Mouse (Mus musculus): ENCODE data around the gene Pepd. TPM values are rescaled to one million over a fixed set of nuclear protein-coding genes. Genes with fewer than 3 reads are reported as not detected.

Pepd gene
- polyA plus RNA-seq, 1 experiment from 2014 or later: 56.0 TPM

DNA sequence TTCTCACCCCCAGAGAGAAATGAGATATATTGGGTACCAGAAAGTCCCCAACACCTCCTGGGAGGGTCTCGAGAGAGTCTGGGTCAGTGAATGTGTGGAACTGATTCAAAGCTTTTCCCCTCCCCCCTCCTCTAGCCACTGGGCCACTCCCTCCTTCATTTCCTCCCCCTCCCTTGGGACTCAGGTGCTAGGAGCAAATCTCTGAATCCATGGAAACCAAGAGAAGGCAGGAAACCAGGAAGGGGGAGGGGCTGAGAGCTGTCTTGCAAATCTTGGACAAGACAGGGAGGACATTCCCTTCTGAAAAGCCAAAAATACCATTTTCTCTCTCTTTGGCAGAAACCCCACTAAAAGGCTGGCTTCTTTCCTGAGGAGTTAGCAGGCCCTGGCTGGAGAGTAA, 15.1 kb upstream of the Pepd start:
- no peak for ATAC-seq (ENCODE audit: low read depth)
- 6% methylated on average over 1 of the region's 1 CpGs for WGBS (ENCODE audit: insufficient replicate concordance)
- no peak overlapping the region for H3K4me3 ChIP-seq (ENCODE audit: low read depth, low read length)
- H3K27me3 ChIP-seq (ENCODE audit: control insufficient read depth, insufficient read depth, low read depth, low read length): no peaks in the 10 kb centered on the region
- no peaks in the 10 kb centered on the region for H3K4me1 ChIP-seq (ENCODE audit: control insufficient read depth, low read depth, low read length)
- H3K4me2 ChIP-seq (ENCODE audit: low read depth, low read length): no peak overlapping the region
- H3K9me3 ChIP-seq (replicated peaks; ENCODE audit: control insufficient read depth, low read length): no peaks in the 10 kb centered on the region
- H3K9ac ChIP-seq (ENCODE audit: low read depth, low read length): no peak overlapping the region
- no peaks in the 10 kb centered on the region for H3K36me3 ChIP-seq (ENCODE audit: control insufficient read depth, insufficient read depth)
- no peak overlapping the region for H3K27ac ChIP-seq (ENCODE audit: low read length)

DNA sequence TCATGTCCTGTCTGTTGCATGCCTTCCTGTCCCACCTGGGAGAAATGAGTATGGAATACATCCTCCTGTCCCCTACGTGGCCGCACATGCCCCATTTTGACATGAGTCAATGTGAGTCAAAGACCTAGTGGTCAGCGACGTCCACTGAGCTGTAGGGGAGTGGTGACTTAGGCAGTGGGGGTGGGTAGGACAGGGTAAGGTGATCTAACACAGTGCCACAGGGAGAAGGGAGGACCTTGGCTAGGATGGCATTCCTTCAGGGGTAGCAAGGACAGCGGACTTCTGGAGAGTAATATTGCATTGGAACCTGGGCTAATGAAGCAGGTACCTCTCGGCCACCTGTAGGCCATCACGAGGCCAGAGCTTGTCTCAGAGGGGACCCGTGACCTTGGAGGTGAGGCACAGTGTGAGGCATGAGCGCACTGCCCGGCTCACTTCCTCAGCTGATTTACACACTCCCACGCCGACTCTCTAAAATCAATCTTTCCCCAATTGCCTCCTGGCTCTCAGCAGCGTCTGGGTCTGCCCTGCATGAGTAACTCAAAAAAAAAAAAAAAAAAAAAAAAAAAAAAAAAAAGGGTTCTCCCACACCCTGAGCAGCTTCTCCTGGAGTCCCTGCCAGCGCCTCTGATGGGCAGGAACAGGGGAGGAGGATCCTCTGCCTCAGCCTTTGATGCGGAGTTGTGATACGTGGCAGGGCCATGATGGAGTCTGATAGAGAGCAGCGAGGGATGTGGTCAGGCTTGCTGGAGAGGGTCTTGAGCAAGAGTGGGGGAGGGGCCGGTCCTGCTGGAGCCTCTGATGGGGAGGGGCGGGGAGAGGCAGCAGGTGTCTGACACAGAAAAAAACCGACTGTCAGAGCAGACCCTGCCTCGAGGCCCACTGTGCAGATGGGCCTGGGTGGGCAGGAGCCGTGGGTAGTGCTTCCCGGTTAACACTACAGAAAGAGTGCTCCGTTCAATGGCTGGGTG, 1.8 kb upstream of the Pepd start:
- Histone ChIP-seq H3K4me1 (ENCODE audit: control insufficient read depth, low read depth, low read length) (peaks cover 11% of the 10 kb centered on the region), H3K27me3 (ENCODE audit: control insufficient read depth, insufficient read depth, low read depth, low read length) (no peaks in the 10 kb centered on the region), H3K9ac (ENCODE audit: low read depth, low read length) (no peak overlapping the region), H3K9me3 (replicated peaks; ENCODE audit: control insufficient read depth, low read length) (no peaks in the 10 kb centered on the region), H3K27ac (ENCODE audit: low read length) (no peak overlapping the region), H3K4me2 (ENCODE audit: low read depth, low read length) (no peak overlapping the region), H3K4me3 (ENCODE audit: low read depth, low read length) (no peak overlapping the region), H3K36me3 (ENCODE audit: control insufficient read depth, insufficient read depth) (no peaks in the 10 kb centered on the region)
- no peak for ATAC-seq (ENCODE audit: low read depth)
- WGBS (ENCODE audit: insufficient replicate concordance): 24% methylated on average over 24 of the region's 24 CpGs

DNA sequence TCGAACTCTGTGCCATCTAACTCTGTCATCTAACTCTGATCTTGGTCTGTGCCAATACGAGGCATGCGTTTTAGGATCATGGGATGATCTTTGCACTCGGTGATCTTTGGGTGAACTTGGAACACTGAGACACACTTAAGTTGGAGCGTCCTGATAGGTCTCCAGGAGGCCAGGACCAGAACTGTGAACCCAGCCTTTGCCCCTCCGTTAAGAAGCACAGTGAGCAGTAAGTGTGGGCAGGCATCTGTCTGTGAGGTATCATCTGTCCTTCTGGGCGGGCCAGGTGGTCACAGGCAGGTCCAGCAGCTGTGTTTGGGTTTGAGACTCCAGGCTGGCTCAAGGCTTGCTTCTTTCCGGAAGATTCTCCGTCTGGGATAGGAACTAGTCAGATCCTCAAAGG, 1.8 kb downstream of the Pepd start:
- Histone ChIP-seq H3K27me3 (ENCODE audit: control insufficient read depth, insufficient read depth, low read depth, low read length) (no peaks in the 10 kb centered on the region), H3K27ac (ENCODE audit: low read length) (no peak overlapping the region), H3K4me2 (ENCODE audit: low read depth, low read length) (no peak overlapping the region), H3K9me3 (replicated peaks; ENCODE audit: control insufficient read depth, low read length) (no peaks in the 10 kb centered on the region), H3K9ac (ENCODE audit: low read depth, low read length) (no peak overlapping the region), H3K4me1 (ENCODE audit: control insufficient read depth, low read depth, low read length) (peaks cover 19% of the 10 kb centered on the region), H3K4me3 (ENCODE audit: low read depth, low read length) (no peak overlapping the region), H3K36me3 (ENCODE audit: control insufficient read depth, insufficient read depth) (no peaks in the 10 kb centered on the region)
- no peak for ATAC-seq (ENCODE audit: low read depth)
- WGBS (ENCODE audit: insufficient replicate concordance): 79% methylated on average over 9 of the region's 9 CpGs

DNA sequence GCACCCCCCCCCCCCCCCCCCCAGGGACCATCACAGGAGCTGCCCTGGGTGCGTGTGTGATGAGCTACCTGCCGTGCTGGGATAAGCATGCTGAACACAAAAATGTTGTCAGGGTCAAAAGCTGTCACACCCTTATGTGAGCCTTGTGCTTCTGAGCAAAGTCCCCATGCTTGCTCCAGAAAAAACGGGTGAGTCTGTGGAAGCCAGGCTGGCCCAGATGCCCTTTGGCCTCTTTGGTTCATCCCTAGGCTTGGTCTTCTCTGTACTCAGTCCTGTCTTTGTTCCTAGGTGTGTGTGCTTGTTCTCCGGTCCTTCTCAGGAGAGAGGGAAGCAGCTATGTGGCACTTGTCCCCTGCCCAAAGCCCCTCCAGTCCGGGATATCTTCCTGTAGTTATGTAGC, 3.4 kb downstream of the Pepd start:
- no peaks in the 10 kb centered on the region for H3K9me3 ChIP-seq (replicated peaks; ENCODE audit: control insufficient read depth, low read length)
- no peak for ATAC-seq (ENCODE audit: low read depth)
- no peaks in the 10 kb centered on the region for H3K36me3 ChIP-seq (ENCODE audit: control insufficient read depth, insufficient read depth)
- H3K4me1 ChIP-seq (ENCODE audit: control insufficient read depth, low read depth, low read length): peaks cover 19% of the 10 kb centered on the region
- no peak overlapping the region for H3K9ac ChIP-seq (ENCODE audit: low read depth, low read length)
- H3K27ac ChIP-seq (ENCODE audit: low read length): no peak overlapping the region
- 70% methylated on average over 5 of the region's 5 CpGs for WGBS (ENCODE audit: insufficient replicate concordance)
- H3K4me3 ChIP-seq (ENCODE audit: low read depth, low read length): no peak overlapping the region
- H3K27me3 ChIP-seq (ENCODE audit: control insufficient read depth, insufficient read depth, low read depth, low read length): no peaks in the 10 kb centered on the region
- H3K4me2 ChIP-seq (ENCODE audit: low read depth, low read length): no peak overlapping the region

DNA sequence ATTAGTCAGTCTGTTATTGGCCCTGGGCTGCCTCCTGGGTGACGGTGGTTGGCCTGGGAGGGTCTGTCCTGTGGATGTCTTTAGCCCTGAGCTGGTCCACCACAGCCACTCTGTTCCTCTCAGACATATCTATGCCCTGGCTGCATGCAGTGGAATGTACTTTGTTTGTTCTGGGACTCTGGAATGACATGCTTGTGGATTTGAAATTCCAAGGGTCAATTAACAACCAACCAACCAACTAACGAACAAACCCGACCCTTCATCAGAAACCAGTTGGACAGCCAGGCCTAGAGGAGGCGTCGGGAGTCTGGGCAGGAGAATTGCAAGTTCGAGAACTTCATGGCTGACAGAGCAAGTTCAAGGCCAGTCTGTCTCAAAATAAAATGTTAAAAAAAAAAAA, 5.4 kb downstream of the Pepd start:
- Histone ChIP-seq H3K36me3 (ENCODE audit: control insufficient read depth, insufficient read depth) (no peaks in the 10 kb centered on the region), H3K4me3 (ENCODE audit: low read depth, low read length) (no peak overlapping the region), H3K27ac (ENCODE audit: low read length) (no peak overlapping the region), H3K9ac (ENCODE audit: low read depth, low read length) (no peak overlapping the region), H3K27me3 (ENCODE audit: control insufficient read depth, insufficient read depth, low read depth, low read length) (no peaks in the 10 kb centered on the region), H3K4me2 (ENCODE audit: low read depth, low read length) (no peak overlapping the region), H3K4me1 (ENCODE audit: control insufficient read depth, low read depth, low read length) (peaks cover 15% of the 10 kb centered on the region), H3K9me3 (replicated peaks; ENCODE audit: control insufficient read depth, low read length) (no peaks in the 10 kb centered on the region)
- WGBS (ENCODE audit: insufficient replicate concordance): 62% methylated on average over 6 of the region's 6 CpGs
- ATAC-seq (ENCODE audit: low read depth): peak; percentile 17; the same call in 1 of the 2 replicates

DNA sequence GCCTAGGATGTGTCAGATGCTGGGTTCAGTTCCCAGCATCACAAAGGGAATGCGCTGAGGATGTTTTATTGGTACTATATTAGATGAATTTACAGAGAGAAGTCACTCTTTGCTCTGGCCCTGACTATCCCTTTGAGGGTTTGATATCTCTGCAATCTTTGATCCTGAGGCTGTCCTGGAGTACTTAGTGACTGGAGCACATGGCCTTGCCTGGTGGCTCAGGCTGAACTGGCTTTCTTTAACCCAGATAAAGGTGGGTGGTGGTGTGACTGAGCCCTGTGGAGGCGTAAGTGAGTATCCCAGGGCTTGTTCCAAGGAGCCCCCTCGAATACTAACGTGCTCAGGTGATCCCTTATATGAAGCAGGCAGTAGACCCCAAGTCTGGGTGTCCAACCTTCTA, 5.8 kb downstream of the Pepd start:
- WGBS (ENCODE audit: insufficient replicate concordance): 75% methylated on average over 4 of the region's 4 CpGs
- no peaks in the 10 kb centered on the region for H3K27me3 ChIP-seq (ENCODE audit: control insufficient read depth, insufficient read depth, low read depth, low read length)
- H3K4me2 ChIP-seq (ENCODE audit: low read depth, low read length): no peak overlapping the region
- no peak overlapping the region for H3K27ac ChIP-seq (ENCODE audit: low read length)
- H3K9me3 ChIP-seq (replicated peaks; ENCODE audit: control insufficient read depth, low read length): no peaks in the 10 kb centered on the region
- H3K36me3 ChIP-seq (ENCODE audit: control insufficient read depth, insufficient read depth): no peaks in the 10 kb centered on the region
- H3K9ac ChIP-seq (ENCODE audit: low read depth, low read length): no peak overlapping the region
- no peak overlapping the region for H3K4me3 ChIP-seq (ENCODE audit: low read depth, low read length)
- peaks cover 11% of the 10 kb centered on the region for H3K4me1 ChIP-seq (ENCODE audit: control insufficient read depth, low read depth, low read length)
- no peak for ATAC-seq (ENCODE audit: low read depth)

DNA sequence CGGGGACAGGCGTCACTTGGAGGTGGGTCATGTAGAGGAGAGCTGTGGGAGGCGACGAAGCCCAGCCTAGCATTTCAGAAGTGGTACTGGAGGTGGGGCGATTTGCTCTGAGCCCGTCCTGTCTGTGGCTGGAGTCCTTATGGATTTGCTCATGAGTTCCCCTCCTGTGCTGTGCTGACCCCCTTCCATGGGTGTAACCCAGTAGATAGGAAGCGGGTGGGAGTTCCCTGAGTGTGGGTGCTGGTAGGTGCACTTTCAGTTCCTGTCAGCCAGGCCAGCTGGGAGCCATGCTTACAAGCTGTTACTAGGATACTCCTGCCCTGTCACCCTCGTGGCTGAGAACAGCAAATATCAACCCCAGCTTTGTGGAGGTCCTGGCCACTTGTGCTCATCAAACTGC, 6.2 kb downstream of the Pepd start:
- 61% methylated on average over 8 of the region's 8 CpGs for WGBS (ENCODE audit: insufficient replicate concordance)
- no peaks in the 10 kb centered on the region for H3K9me3 ChIP-seq (replicated peaks; ENCODE audit: control insufficient read depth, low read length)
- no peak overlapping the region for H3K4me3 ChIP-seq (ENCODE audit: low read depth, low read length)
- H3K27ac ChIP-seq (ENCODE audit: low read length): no peak overlapping the region
- peak; percentile 20; the same call in 1 of the 2 replicates for ATAC-seq (ENCODE audit: low read depth)
- no peaks in the 10 kb centered on the region for H3K27me3 ChIP-seq (ENCODE audit: control insufficient read depth, insufficient read depth, low read depth, low read length)
- no peak overlapping the region for H3K4me2 ChIP-seq (ENCODE audit: low read depth, low read length)
- no peaks in the 10 kb centered on the region for H3K36me3 ChIP-seq (ENCODE audit: control insufficient read depth, insufficient read depth)
- no peak overlapping the region for H3K9ac ChIP-seq (ENCODE audit: low read depth, low read length)
- peaks cover 8% of the 10 kb centered on the region; the same call in 1 of the 2 replicates for H3K4me1 ChIP-seq (ENCODE audit: control insufficient read depth, low read depth, low read length)

DNA sequence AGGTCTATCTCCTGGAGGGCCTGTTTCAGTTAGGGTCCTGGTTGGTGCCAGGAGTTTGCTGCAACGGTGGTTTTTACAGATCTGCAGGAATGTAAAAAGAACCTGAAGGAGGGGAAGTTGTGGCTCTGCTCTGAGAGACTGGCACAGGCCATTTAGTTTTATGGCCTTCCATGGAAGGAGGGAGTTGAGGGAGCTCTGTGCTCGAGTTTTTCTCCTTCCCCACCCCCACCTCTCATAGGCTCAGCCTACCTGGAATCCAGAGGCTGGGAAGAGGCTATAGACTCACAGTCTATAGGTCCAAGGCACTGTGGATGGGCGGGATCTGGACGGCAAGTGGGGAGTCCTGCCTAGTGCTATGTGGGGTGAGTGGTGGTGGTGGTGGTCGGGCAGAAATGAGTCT, 6.9 kb downstream of the Pepd start:
- Histone ChIP-seq H3K27ac (ENCODE audit: low read length) (no peak overlapping the region), H3K4me2 (ENCODE audit: low read depth, low read length) (no peak overlapping the region), H3K4me1 (ENCODE audit: control insufficient read depth, low read depth, low read length) (peaks cover 8% of the 10 kb centered on the region; the same call in 1 of the 2 replicates), H3K36me3 (ENCODE audit: control insufficient read depth, insufficient read depth) (no peaks in the 10 kb centered on the region), H3K4me3 (ENCODE audit: low read depth, low read length) (no peak overlapping the region), H3K9me3 (replicated peaks; ENCODE audit: control insufficient read depth, low read length) (no peaks in the 10 kb centered on the region), H3K27me3 (ENCODE audit: control insufficient read depth, insufficient read depth, low read depth, low read length) (no peaks in the 10 kb centered on the region), H3K9ac (ENCODE audit: low read depth, low read length) (no peak overlapping the region)
- no peak for ATAC-seq (ENCODE audit: low read depth)
- 59% methylated on average over 5 of the region's 5 CpGs for WGBS (ENCODE audit: insufficient replicate concordance)

DNA sequence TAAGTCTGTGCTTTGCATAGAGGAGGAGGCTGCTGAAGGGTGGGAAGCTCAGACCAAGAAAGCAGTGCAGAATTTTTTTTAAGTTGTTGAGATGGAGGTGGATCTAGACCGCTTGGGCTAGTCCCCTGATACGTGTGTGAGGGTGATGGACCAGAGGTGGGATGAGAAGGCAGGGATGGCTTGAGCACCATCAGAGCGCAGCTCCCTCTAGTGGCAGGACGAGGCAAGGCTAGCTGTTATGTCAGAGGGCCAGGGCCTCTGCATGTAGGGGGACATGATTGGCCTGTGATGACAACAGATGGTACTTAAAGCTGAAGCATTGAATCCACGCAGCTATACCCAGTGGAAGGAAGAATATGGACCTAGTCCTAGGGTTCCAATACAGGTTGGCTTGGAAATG, 7.6 kb downstream of the Pepd start:
- H3K4me2 ChIP-seq (ENCODE audit: low read depth, low read length): no peak overlapping the region
- H3K4me1 ChIP-seq (ENCODE audit: control insufficient read depth, low read depth, low read length): peaks cover 8% of the 10 kb centered on the region; the same call in 1 of the 2 replicates
- no peaks in the 10 kb centered on the region for H3K9me3 ChIP-seq (replicated peaks; ENCODE audit: control insufficient read depth, low read length)
- no peak overlapping the region for H3K9ac ChIP-seq (ENCODE audit: low read depth, low read length)
- WGBS (ENCODE audit: insufficient replicate concordance): 38% methylated on average over 5 of the region's 5 CpGs
- H3K4me3 ChIP-seq (ENCODE audit: low read depth, low read length): no peak overlapping the region
- H3K36me3 ChIP-seq (ENCODE audit: control insufficient read depth, insufficient read depth): no peaks in the 10 kb centered on the region
- no peaks in the 10 kb centered on the region for H3K27me3 ChIP-seq (ENCODE audit: control insufficient read depth, insufficient read depth, low read depth, low read length)
- H3K27ac ChIP-seq (ENCODE audit: low read length): no peak overlapping the region
- no peak for ATAC-seq (ENCODE audit: low read depth)
